Mouse (Mus musculus): Measurements from ENCODE around the gene Exog. TPM values are rescaled to one million over a fixed set of nuclear protein-coding genes. Genes with fewer than 3 reads are reported as not detected.

The Exog gene
- total and polyA plus RNA-seq, 3 experiments: 1.5 to 4.4 (median 3.7) TPM

DNA sequence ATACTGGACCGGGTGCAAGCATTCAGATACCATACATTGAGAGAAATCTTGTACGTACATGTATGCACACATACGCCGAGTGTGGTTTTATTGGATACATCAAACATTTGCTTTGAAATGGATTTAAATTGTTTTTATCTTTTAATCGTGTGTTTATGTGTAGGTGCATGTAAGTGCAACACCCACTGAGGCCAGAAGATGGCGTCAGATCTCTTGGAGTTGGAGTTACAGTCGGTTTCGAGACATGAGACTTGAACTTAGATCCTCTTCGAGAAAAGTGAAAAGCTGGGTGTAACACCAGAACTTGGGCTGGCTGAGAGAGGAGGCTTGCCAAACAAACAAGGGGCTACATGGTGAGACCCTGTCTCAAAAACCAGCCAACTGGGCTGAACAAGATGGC, 58.9 kb downstream of the Exog start:
- no peak for DNase-seq

DNA sequence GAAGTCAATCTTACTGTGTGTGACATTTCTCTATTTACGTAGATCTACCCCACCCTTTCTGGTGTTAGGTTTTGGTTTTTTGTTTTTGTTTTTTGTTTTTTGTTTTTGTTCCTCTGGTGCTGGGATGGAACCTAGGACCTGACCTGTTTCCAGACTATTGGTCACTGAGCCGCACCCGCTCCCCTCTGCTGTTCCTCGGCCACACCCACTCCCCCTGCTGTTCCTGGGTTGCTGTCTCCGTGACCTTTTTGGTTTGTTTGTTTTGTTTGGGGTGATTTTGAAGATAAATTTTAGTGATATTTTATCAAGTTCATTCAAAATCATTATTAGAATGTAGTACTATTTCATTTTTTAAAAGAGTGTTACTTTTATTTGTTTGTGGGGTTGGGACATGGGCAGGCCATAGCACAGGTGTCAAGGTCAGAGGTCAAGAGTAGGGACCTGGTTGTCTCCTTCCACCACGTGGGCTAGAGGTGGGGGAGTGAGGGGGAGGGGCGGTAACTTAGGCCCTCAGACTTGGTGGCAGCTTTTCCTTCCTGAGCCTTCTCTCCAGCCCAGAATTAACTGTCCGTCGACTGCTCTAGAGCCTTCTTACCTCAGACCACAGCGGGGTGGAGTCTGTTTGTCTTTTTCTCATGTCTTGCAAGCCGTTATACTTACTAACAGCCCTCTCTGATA, 60.4 kb downstream of the Exog start:
- DNase-seq: no peak

- DNase-seq: no peak
Observed at GRCm38 (mm10) chr9:119510902-119511301, 66.2 kb downstream of the Exog start.

DNA sequence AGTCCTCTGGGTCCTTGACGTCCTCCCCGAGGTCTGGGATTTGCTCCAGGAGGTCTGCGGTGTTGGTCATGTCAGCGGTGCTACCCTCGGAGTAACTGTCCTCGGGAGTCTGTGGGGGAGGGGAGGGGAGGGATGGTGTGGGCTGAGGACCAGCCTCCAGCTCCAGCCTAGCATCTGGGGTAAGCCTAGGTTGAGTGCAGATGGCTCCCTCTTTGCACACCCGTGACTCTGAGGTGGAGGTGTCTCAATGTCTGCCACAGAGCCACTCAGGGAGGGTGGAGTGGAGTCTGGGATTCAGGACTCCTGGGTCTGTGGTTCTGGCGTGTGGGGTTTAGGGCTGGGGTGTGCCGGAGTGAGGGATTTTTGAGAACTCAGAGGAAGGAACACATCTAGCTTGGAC, 68.2 kb downstream of the Exog start:
- DNase-seq: no peak

- no peak for DNase-seq
Observed at GRCm38 (mm10) chr9:119513816-119514215, 69.1 kb downstream of the Exog start.

DNA sequence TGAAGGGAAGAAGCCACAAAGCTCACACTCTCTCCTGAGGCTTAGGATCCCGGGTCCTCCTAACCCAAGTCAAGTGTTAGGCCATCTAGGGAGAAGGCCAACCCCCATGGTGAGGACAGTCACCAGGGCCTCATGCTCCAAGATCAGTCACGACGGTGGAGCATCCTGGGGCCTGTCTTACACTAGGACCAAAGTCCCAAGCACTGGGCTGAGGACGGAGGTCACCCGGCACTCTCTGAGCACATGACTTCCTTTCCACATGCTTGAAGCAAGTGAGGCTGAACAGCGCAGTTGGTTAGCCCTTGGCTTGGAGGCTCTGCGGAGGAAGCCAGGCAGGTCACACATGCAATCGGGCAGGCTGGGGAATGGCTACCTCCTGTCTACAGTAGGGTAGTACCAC, 70.2 kb downstream of the Exog start:
- no peak for DNase-seq

Other genes starting within 250 kb of the Exog start
- gene Slc22a13, start 235.8 kb upstream of the Exog start, total RNA-seq (2021): not detected
- gene Slc22a13, start 235.8 kb upstream of the Exog start, polyA plus RNA-seq (2012; rRNA removed): 0.06 TPM in 1 of 2 replicates, not detected in the other
- 10 to 100 TPM; 32.7 to 33.1 TPM for gene Oxsr1, start 122.5 kb upstream of the Exog start, total RNA-seq (2021)
- 7.2 and 8.2 TPM in 2 replicates for gene Oxsr1, start 122.5 kb upstream of the Exog start, polyA plus RNA-seq (2012; rRNA removed)
- 100 to 1,000 TPM in 1 of 2 experiments, 10 to 100 TPM in 1; 79.6 to 121 TPM for gene Acaa1a, start 105.3 kb upstream of the Exog start, total RNA-seq (2021)
- gene Acaa1a, start 105.3 kb upstream of the Exog start, polyA plus RNA-seq (2012; rRNA removed): 607 and 681 TPM in 2 replicates
- 10 to 100 TPM; 26.9 to 34.5 TPM for gene Myd88, start 103.5 kb upstream of the Exog start, total RNA-seq (2021)
- 18.5 and 19.7 TPM in 2 replicates for gene Myd88, start 103.5 kb upstream of the Exog start, polyA plus RNA-seq (2012; rRNA removed)
- 1 to 10 TPM; 1.5 to 1.8 TPM for gene Xylb, start 87.6 kb upstream of the Exog start, total RNA-seq (2021)
- gene Xylb, start 87.6 kb upstream of the Exog start, polyA plus RNA-seq (2012; rRNA removed): 1.1 and 1.2 TPM in 2 replicates
- gene Slc22a14, start 79.4 kb upstream of the Exog start, total RNA-seq (2021): under 1 TPM in 1 of 2 experiments, not detected in 1; 0.12 TPM
- not detected in 2 replicates for gene Slc22a14, start 79.4 kb upstream of the Exog start, polyA plus RNA-seq (2012; rRNA removed)
- 1 to 10 TPM; 4.4 to 7.9 TPM for gene Acvr2b, start 42.8 kb upstream of the Exog start, total RNA-seq (2021)
- 4.7 and 5.9 TPM in 2 replicates for gene Acvr2b, start 42.8 kb upstream of the Exog start, polyA plus RNA-seq (2012; rRNA removed)
- gene Scn5a, start 134.1 kb downstream of the Exog start, total RNA-seq (2021): under 1 TPM; 0.06 to 0.10 TPM
- 0.19 and 0.63 TPM in 2 replicates for gene Scn5a, start 134.1 kb downstream of the Exog start, polyA plus RNA-seq (2012; rRNA removed)